Mouse (Mus musculus): ENCODE results near the gene Pon1.

Pon1 gene

GRCm38 (mm10) chr6:5163507-5164144 is 30.1 kb downstream of the Pon1 start:
- H3K36me3 ChIP-seq (ENCODE audit: control insufficient read depth, insufficient read depth, low read length, poor library complexity, severe bottlenecking), result no peaks in the 10 kb centered on the region
- DNase-seq (ENCODE audit: low read depth, low spot score), result no peak
- no peaks in the 10 kb centered on the region for H3K27me3 ChIP-seq (ENCODE audit: control insufficient read depth, insufficient read depth, low read length, poor library complexity, severe bottlenecking)

DNA sequence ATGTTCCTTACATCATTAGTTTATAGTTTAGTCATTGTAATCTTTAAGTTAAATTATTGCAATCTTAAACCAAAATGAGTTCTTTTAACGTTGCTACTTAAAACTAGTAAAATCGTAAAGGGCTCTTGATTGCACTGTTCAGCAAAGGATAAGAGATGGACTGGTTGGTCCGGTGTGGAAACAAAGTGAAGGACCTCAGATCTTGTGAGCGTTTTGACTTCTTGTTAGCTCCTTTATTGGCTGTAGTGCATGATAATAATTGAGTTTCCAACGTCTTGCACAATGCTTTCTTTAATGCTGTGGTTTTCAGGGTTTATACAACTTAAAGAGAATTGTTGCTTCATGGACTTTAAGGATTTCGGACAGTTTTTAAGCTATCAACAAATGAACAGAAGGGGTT is 31.7 kb downstream of the Pon1 start:
- DNase-seq (ENCODE audit: low read depth, low spot score), result no peak
- Histone ChIP-seq H3K36me3 (ENCODE audit: control insufficient read depth, insufficient read depth, low read length, poor library complexity, severe bottlenecking) (no peaks in the 10 kb centered on the region), H3K27me3 (ENCODE audit: control insufficient read depth, insufficient read depth, low read length, poor library complexity, severe bottlenecking) (no peaks in the 10 kb centered on the region)

DNA sequence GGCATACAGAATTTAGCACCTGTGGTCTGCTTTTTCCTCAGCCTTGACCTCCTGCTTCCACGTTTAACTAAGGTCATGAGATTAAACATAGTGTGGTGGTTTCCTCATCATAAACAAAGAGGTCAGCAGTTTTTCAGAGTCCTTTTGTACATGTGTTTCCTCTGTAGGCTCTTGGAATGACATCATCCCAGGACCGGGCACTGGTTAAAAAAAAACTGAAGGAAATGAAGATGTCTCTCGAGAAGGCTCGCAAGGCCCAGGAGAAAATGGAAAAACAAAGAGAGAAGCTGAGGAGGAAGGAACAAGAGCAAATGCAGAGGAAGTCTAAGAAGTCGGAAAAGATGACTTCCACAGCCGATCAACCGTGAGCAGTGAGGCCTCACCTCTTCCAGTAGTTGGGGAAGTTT is 34.4 kb downstream of the Pon1 start:
- no peak for DNase-seq (ENCODE audit: low read depth, low spot score)
- no peaks in the 10 kb centered on the region for H3K36me3 ChIP-seq (ENCODE audit: control insufficient read depth, insufficient read depth, low read length, poor library complexity, severe bottlenecking)
- H3K27me3 ChIP-seq (ENCODE audit: control insufficient read depth, insufficient read depth, low read length, poor library complexity, severe bottlenecking), result no peaks in the 10 kb centered on the region

- Histone ChIP-seq H3K27me3 (ENCODE audit: control insufficient read depth, insufficient read depth, low read length, poor library complexity, severe bottlenecking) (no peaks in the 10 kb centered on the region), H3K36me3 (ENCODE audit: control insufficient read depth, insufficient read depth, low read length, poor library complexity, severe bottlenecking) (no peaks in the 10 kb centered on the region)
- DNase-seq (ENCODE audit: low read depth, low spot score), result no peak
Observed at GRCm38 (mm10) chr6:5156541-5157425, 37.0 kb downstream of the Pon1 start.

DNA sequence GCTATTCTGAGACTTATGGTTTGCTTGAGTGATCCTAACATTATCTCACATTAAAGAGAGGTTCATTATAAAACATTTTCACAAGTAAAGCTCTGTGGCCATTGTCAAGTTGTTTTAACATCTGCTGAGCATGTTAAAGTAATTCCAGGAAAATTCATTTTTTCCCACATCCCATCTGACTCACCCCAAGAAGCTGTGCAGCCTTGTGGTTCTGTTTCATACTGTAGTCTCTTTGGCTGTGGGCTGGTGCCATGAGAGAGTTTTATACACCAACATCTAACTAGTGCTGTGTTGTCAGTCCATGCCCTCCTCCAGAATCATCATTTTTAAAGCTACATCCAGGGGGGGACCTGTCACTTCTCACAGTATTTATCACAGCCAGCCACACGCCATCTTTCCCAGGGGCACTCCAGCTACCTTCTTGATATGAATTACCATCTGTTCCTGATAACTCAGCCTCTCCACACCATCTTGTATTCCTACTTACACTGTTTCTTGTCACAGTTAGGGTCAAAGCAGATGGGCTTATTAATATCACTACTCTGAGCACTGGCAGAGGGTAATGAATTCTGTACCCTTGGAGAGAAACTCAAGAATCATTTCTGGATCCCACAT is 38.3 kb downstream of the Pon1 start:
- no peak for DNase-seq (ENCODE audit: low read depth, low spot score)
- H3K36me3 ChIP-seq (ENCODE audit: control insufficient read depth, insufficient read depth, low read length, poor library complexity, severe bottlenecking), result no peaks in the 10 kb centered on the region
- no peaks in the 10 kb centered on the region for H3K27me3 ChIP-seq (ENCODE audit: control insufficient read depth, insufficient read depth, low read length, poor library complexity, severe bottlenecking)

GRCm38 (mm10) chr6:5154786-5155185 is 39.0 kb downstream of the Pon1 start:
- H3K36me3 ChIP-seq (ENCODE audit: control insufficient read depth, insufficient read depth, low read length, poor library complexity, severe bottlenecking), result no peaks in the 10 kb centered on the region
- no peaks in the 10 kb centered on the region for H3K27me3 ChIP-seq (ENCODE audit: control insufficient read depth, insufficient read depth, low read length, poor library complexity, severe bottlenecking)
- no peak for DNase-seq (ENCODE audit: low read depth, low spot score)

DNA sequence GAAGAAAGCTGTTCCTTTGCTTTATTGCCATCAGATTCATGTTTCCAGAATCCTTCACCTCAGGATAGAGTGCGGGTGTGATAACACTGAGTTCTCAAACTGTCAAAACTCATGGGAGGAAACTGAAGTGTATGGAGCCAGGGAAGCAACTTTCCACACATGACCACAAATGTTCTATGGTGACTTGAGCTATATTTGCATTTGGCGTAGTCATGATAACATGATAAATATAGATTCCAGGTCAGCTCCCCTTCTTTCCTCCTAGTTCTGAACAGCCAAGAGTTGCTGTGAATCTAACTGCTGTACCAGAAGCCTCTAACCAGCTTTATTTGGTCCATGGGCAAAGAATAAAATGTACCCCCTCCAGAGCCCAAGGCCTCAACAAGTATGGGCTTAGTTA is 41.6 kb downstream of the Pon1 start:
- no peak for DNase-seq (ENCODE audit: low read depth, low spot score)
- Histone ChIP-seq H3K27me3 (ENCODE audit: control insufficient read depth, insufficient read depth, low read length, poor library complexity, severe bottlenecking) (no peaks in the 10 kb centered on the region), H3K36me3 (ENCODE audit: control insufficient read depth, insufficient read depth, low read length, poor library complexity, severe bottlenecking) (no peaks in the 10 kb centered on the region)

GRCm38 (mm10) chr6:5151171-5151570 is 42.6 kb downstream of the Pon1 start:
- Histone ChIP-seq H3K36me3 (ENCODE audit: control insufficient read depth, insufficient read depth, low read length, poor library complexity, severe bottlenecking) (no peaks in the 10 kb centered on the region), H3K27me3 (ENCODE audit: control insufficient read depth, insufficient read depth, low read length, poor library complexity, severe bottlenecking) (no peaks in the 10 kb centered on the region)
- no peak for DNase-seq (ENCODE audit: low read depth, low spot score)

- no peak for DNase-seq (ENCODE audit: low read depth, low spot score)
- Histone ChIP-seq H3K27me3 (ENCODE audit: control insufficient read depth, insufficient read depth, low read length, poor library complexity, severe bottlenecking) (no peaks in the 10 kb centered on the region), H3K36me3 (ENCODE audit: control insufficient read depth, insufficient read depth, low read length, poor library complexity, severe bottlenecking) (no peaks in the 10 kb centered on the region)
Observed at GRCm38 (mm10) chr6:5149941-5150340, 43.8 kb downstream of the Pon1 start.

- Histone ChIP-seq H3K36me3 (ENCODE audit: control insufficient read depth, insufficient read depth, low read length, poor library complexity, severe bottlenecking) (no peaks in the 10 kb centered on the region), H3K27me3 (ENCODE audit: control insufficient read depth, insufficient read depth, low read length, poor library complexity, severe bottlenecking) (no peaks in the 10 kb centered on the region)
- no peak for DNase-seq (ENCODE audit: low read depth, low spot score)
Observed at GRCm38 (mm10) chr6:5147488-5148142, 46.1 kb downstream of the Pon1 start.

GRCm38 (mm10) chr6:5139666-5140065 is 54.1 kb downstream of the Pon1 start:
- no peak for DNase-seq (ENCODE audit: low read depth, low spot score)
- Histone ChIP-seq H3K27me3 (ENCODE audit: control insufficient read depth, insufficient read depth, low read length, poor library complexity, severe bottlenecking) (no peaks in the 10 kb centered on the region), H3K36me3 (ENCODE audit: control insufficient read depth, insufficient read depth, low read length, poor library complexity, severe bottlenecking) (no peaks in the 10 kb centered on the region)

DNA sequence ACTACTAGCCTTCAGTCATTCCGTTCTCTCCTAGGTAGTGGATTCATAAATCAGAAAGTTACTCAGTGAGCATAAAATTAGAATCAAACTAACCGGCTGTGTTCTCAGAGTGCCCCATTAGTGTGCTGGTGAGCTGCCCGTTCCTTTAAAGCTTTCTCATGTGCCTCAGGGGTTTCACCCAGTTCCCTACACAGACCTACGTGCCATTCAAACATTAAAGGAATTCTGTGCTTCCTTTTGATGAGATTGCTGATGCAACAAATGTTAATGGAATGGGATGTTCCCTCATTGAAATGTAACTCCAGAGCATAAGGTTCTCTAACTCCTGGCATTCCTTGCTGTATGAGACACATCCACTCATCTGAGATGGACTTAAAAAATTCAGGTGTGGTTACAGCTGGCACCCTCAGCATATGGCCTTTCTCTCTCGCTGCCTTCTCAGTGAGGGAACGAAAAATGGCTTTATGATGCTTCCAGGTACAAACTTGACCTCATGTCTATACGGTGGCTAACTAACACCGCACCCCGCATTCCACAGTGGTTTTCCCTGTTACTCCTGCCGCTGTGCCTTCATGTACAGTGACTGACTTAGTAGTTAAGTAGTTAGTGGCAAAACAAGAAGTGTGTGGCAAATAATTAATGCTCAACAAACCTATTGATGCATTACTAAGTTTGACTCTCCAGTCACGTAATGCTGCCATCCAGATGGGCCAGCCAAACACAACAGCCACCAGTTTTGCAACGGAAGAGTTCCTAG is 54.7 kb downstream of the Pon1 start:
- no peaks in the 10 kb centered on the region for H3K36me3 ChIP-seq (ENCODE audit: control insufficient read depth, insufficient read depth, low read length, poor library complexity, severe bottlenecking)
- H3K27me3 ChIP-seq (ENCODE audit: control insufficient read depth, insufficient read depth, low read length, poor library complexity, severe bottlenecking), result no peaks in the 10 kb centered on the region
- no peak for DNase-seq (ENCODE audit: low read depth, low spot score)

GRCm38 (mm10) chr6:5136046-5136445 is 57.7 kb downstream of the Pon1 start:
- no peaks in the 10 kb centered on the region for H3K27me3 ChIP-seq (ENCODE audit: control insufficient read depth, insufficient read depth, low read length, poor library complexity, severe bottlenecking)
- DNase-seq (ENCODE audit: low read depth, low spot score), result no peak
- H3K36me3 ChIP-seq (ENCODE audit: control insufficient read depth, insufficient read depth, low read length, poor library complexity, severe bottlenecking), result no peaks in the 10 kb centered on the region

GRCm38 (mm10) chr6:5134986-5135385 is 58.8 kb downstream of the Pon1 start:
- DNase-seq (ENCODE audit: low read depth, low spot score), result no peak

More at GRCm38 (mm10) chr6:5134986-5135385, 58.8 kb downstream of the Pon1 start:
- Histone ChIP-seq H3K27me3 (ENCODE audit: control insufficient read depth, insufficient read depth, low read length, poor library complexity, severe bottlenecking) (no peaks in the 10 kb centered on the region), H3K36me3 (ENCODE audit: control insufficient read depth, insufficient read depth, low read length, poor library complexity, severe bottlenecking) (no peaks in the 10 kb centered on the region)
